Mouse (Mus musculus) ovary, postnatal 10 days (tissue): ENCODE measurements at regions not wholly inside any gene's neighbourhood (a gene's known extent, or its start where the extent isn't known, plus 50 kb on each side); places are given as distances from the start of the nearest gene placed in this dataset.

Experiments used
- DNase-seq: peaks from one replicate; pipeline ENCODE4 v3.0.0; 2022; ENCODE audit warnings: low spot score

GRCm38 (mm10) chr16:77687056-77687839 lies 85.4 kb upstream of the Gm11146 start:
- no peak for DNase-seq

DNA sequence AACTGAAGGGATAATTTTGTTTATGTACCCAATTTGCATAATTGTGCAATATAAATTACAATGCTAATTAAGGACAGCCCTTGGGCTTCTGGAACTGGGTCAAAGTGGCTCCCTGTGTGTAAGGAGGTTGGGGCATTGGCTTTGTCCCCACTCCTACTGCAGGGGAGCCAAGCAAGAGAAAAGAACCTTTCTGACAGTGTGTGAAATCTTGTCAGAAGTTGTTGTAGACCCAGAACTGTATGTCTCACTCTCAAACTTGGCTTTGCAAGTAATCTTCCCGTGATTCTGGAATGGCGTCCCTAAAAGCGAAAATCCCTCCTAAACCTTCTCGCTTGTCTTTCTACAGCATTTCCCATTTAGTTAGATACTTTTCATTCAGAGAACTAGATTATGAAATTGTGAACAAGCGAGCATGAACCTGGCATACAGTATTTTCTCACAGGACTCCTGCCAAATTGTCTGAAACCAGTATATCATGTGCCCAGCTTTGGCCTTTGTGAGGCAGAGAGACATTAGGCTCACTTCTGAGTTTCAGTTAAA lies 83.8 kb upstream of the Gm11146 start:
- no peak for DNase-seq

DNA sequence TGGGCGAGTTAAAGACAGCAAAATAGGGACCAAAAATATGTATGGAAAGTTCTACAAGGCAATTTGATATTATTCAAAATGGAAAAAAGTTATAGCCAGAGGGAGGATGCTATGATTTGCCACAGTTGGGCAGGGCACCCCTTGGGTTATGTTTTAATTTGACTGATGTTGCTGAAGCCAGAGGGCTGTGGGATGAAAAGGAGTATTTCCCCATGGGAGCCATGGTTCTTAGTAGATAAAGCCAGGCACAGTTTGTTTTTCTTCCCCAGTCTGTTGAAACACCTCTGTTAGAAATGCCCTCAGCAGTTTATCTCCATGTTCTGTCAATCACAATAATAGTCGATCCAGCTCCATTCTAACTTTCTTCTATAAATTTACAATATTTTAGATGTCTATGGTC lies 82.6 kb upstream of the Gm11146 start:
- DNase-seq = no peak

- DNase-seq = no peak
Measured at GRCm38 (mm10) chr16:77679234-77679633, 77.3 kb upstream of the Gm11146 start.

GRCm38 (mm10) chr16:77676805-77677204 lies 74.9 kb upstream of the Gm11146 start:
- no peak for DNase-seq

- no peak for DNase-seq
Measured at GRCm38 (mm10) chr16:77675885-77676597, 74.1 kb upstream of the Gm11146 start.

GRCm38 (mm10) chr16:77671253-77671652 lies 69.4 kb upstream of the Gm11146 start:
- DNase-seq = no peak

GRCm38 (mm10) chr16:77665781-77666180 lies 63.9 kb upstream of the Gm11146 start:
- DNase-seq = no peak

GRCm38 (mm10) chr16:77662107-77662518 lies 60.2 kb upstream of the Gm11146 start:
- DNase-seq = no peak

DNA sequence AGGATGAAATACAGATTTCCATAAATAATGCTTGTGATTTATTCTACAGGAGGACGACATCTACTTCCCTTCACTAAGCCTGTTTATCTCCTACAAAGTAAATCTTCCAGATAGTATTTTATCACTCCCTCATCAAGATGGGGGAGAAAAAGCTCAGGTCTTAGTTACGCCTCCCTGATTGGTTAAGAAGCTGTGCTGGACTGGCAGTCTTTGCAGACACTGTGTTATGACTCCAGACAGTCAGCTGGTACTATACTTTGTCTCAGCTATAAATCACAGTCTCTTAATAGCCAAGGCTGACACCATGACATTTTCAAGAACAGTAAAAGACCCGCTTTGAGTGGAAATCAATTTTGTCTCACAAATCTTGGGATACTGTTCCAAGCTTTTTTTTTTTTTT lies 51.4 kb upstream of the Gm11146 start:
- DNase-seq = no peak
